Mouse (Mus musculus) gastrocnemius, postnatal 25 days (tissue): ENCODE data around the gene Luc7l2. TPM values are rescaled to one million over a fixed set of nuclear protein-coding genes. Genes with fewer than 3 reads are reported as not detected.

Experiments
- DNase-seq: peaks from one replicate; pipeline ENCODE4 v3.0.0; 2022
- microRNA-seq, 2 experiments: library from miRNA; unstranded; fragments of <30 nt; microRNA quantifications; one replicate each; pipeline ENCODE4 v1.2.0; 2021; ENCODE audit warnings: borderline replicate concordance in 2 of 2
- total RNA-seq, 2 experiments: library from RNA; stranded (reverse); gene quantifications; 1 replicate in 1 of 2; 2 replicates in 1 of 2; pipeline ENCODE4 v1.2.3; 2021

Luc7l2 gene
- total RNA-seq, 2 experiments from 2014 or later: 97.7 to 97.8 TPM

DNA sequence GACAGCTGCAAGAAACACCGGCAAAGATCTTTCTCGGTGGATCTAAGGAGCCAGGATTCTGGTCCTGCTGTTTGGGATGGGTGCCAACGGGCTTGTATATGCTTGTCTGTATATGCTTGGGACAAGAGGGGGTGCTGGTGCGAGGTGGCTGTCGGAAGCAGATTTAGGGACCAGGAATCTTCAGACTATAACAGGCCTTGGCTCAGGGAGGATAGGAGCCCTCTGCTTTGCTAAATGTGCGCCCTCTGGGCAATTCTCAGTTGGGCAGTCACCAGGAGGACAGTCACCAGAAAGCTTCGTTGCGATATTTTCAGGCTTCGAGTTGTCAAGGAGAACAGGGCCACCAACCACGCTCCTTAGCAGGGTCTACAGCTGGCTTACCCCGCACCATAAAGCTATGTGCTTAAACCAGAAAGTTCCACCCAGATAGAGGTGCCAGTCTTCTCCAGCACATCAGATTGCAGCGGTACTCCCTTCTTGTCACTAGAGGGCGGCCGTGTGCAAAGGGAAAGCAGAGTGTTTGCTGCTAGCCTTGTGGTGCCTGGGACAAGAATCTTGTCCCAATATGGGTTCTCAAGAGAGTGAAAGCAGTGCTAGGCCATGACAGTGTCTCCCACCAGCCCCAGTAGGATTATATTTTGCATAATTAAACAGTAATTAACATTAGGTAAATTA, 99.3 kb downstream of the Luc7l2 start:
- peak; percentile 43 for DNase-seq

Small RNA genes lying within 50 kb of the gene (microRNA-seq; reads per million reads assigned to microRNA genes)
- gene Mir7670: 0 to 0.74 reads per million in 2 experiments

Other genes starting within 250 kb of the Luc7l2 start
- 1 to 10 TPM; 5.1 to 6.9 TPM for gene Zc3hav1, start 196.7 kb upstream of the Luc7l2 start, total RNA-seq
- 1 to 10 TPM; 1.1 to 1.7 TPM for gene Ttc26, start 169.9 kb upstream of the Luc7l2 start, total RNA-seq
- 10 to 100 TPM; 19.6 to 21.6 TPM for gene Ubn2, start 117.4 kb upstream of the Luc7l2 start, total RNA-seq
- 100 to 1,000 TPM; 167 to 170 TPM for gene Fmc1, start 17.8 kb upstream of the Luc7l2 start, total RNA-seq
- gene Klrg2, start 85.9 kb downstream of the Luc7l2 start, total RNA-seq: under 1 TPM; 0.38 to 0.41 TPM
- under 1 TPM; 0.19 to 0.64 TPM for gene Clec2l, start 111.7 kb downstream of the Luc7l2 start, total RNA-seq